Mouse (Mus musculus): ENCODE data around the gene Rpl36-ps4. TPM values are rescaled to one million over a fixed set of nuclear protein-coding genes. Genes with fewer than 3 reads are reported as not detected.
"Not testable (repeated sequence)": the region's sequence is repeated elsewhere in the genome, so short reads cannot be mapped to it uniquely, and the experiment has no call there.

The Rpl36-ps4 gene
- polyA plus RNA-seq, 1 experiment from 2014 or later, result not detected

DNA sequence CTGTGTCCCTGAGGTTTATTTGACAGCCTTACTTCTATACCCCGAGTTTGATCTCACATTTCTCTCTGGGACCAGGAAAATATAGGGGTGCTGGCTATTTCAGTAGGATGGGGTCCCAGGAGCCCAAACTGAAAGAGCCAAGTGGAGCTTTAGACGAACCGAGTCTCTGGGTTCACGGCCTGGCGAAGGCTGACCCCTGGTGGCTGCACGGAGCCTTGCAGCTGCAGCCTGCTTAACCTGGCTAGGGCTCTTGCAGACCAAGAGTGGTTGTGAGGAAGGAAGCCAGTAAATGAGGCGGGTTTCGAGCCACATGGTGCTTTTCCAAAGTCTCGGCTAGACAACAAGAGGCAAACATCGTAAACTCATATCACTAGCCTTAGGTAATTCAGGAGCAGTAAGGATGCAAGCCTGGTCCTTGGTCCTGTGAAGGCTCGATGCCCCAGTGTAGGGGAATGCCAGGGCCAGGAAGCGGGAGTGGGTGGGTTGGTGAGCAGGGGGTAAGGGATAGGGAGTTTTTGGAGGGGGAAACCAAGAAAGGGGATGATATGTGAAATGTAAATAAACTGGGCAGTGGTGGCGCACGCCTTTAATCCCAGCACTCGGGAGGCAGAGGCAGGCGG, 28.3 kb downstream of the Rpl36-ps4 start:
- Histone ChIP-seq H3K4me3 (replicated peaks) (no peak overlapping the region), H3K36me3 (no peaks in the 10 kb centered on the region), H3K27me3 (no peaks in the 10 kb centered on the region), H3K4me1 (replicated peaks) (no peaks in the 10 kb centered on the region), H3K9ac (replicated peaks) (no peak overlapping the region), H3K27ac (no peak overlapping the region), H3K9me3 (no peaks in the 10 kb centered on the region), H3K4me2 (no peak overlapping the region)
- no peak; the same call in 1 of the 2 replicates for ATAC-seq (ENCODE audit: insufficient number of reproducible peaks, insufficient read depth, low FRiP score, low TSS enrichment, low read depth)
- 44% methylated on average over 16 of the region's 16 CpGs for WGBS

DNA sequence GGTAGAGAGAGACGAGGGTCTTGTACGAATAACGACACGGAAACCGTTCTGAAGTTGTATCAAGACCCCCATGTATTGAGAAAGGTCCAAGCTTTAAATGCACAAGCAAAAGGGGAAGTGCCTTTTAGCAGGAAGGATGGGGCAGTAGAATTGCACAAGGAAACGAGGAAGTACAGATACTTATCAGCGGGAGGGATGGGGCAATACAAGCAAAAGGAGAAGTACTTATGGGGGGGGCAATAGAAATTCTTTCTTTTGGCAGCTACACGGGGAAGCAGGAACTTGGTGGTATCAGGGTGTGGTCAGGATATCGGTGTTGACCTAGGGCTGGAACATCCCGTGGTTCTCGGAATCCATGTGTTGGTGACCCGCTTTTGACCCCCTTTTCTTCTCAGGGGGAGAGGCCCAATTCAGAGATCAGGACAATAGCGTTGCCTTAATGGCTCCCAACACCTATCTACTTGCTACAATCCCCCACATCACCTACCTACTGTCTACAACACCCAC, 33.9 kb downstream of the Rpl36-ps4 start:
- H3K36me3 ChIP-seq; H3K27me3 ChIP-seq; H3K27ac ChIP-seq; H3K9me3 ChIP-seq; H3K4me2 ChIP-seq; ATAC-seq (ENCODE audit: insufficient number of reproducible peaks, insufficient read depth, low FRiP score, low TSS enrichment, low read depth); H3K9ac ChIP-seq (replicated peaks); H3K4me3 ChIP-seq (replicated peaks); H3K4me1 ChIP-seq (replicated peaks): not testable (repeated sequence)
- 93% methylated on average over 13 of the region's 13 CpGs for WGBS

DNA sequence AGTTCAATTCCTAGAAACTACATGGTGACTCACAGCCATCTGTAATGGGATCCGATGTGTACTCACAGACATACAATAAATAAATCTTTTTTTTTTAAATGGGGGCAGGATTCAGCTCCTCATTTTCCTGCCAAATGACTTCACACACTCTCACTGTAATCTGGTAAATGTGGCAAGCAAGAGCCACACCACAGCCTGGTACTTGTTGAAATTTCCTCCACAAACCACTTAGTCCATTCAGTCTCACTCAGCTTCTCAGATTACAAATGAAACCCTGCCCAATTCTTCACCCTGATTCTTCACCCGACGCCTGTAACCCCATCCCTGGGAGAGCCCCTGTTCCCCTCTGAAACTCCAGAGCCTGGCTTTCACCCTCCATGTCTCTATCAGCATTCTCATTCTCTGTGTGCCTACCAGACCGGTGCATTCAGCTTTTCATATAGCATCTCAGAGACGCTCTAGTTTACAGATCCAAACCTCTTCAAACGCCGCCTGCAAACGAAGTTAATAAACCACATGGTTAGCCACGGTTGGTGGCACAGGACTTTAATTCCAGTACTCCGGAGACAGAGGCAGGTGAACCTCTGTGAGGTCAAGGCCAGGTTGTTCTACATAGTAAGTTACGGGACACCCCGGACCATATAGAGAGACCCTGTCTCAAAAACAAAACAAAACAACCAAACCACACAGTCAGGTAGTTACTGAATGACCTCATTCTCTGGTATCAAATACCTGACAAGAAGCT, 36.5 kb downstream of the Rpl36-ps4 start:
- no peaks in the 10 kb centered on the region for H3K27me3 ChIP-seq
- H3K9me3 ChIP-seq, result 0 out of 2 replicates have a peak, but pooled peaks cover 3% of the 10 kb centered on the region
- no peak overlapping the region for H3K27ac ChIP-seq
- ATAC-seq (ENCODE audit: insufficient number of reproducible peaks, insufficient read depth, low FRiP score, low TSS enrichment, low read depth), result no peak
- H3K36me3 ChIP-seq, result no peaks in the 10 kb centered on the region
- H3K4me3 ChIP-seq (replicated peaks), result no peak overlapping the region
- 63% methylated on average over 12 of the region's 12 CpGs for WGBS
- no peak overlapping the region for H3K4me2 ChIP-seq
- no peaks in the 10 kb centered on the region for H3K4me1 ChIP-seq (replicated peaks)
- H3K9ac ChIP-seq (replicated peaks), result no peak overlapping the region

- WGBS, result 72% methylated on average over 8 of the region's 8 CpGs
- Histone ChIP-seq H3K27ac (no peak overlapping the region), H3K9ac (replicated peaks) (no peak overlapping the region), H3K36me3 (no peaks in the 10 kb centered on the region), H3K4me2 (no peak overlapping the region), H3K27me3 (no peaks in the 10 kb centered on the region), H3K9me3 (0 out of 2 replicates have a peak, but pooled peaks cover 3% of the 10 kb centered on the region), H3K4me1 (replicated peaks) (no peaks in the 10 kb centered on the region), H3K4me3 (replicated peaks) (no peak overlapping the region)
- ATAC-seq (ENCODE audit: insufficient number of reproducible peaks, insufficient read depth, low FRiP score, low TSS enrichment, low read depth), result no peak
Measured at GRCm38 (mm10) chr17:87958283-87958682, 37.5 kb downstream of the Rpl36-ps4 start.

DNA sequence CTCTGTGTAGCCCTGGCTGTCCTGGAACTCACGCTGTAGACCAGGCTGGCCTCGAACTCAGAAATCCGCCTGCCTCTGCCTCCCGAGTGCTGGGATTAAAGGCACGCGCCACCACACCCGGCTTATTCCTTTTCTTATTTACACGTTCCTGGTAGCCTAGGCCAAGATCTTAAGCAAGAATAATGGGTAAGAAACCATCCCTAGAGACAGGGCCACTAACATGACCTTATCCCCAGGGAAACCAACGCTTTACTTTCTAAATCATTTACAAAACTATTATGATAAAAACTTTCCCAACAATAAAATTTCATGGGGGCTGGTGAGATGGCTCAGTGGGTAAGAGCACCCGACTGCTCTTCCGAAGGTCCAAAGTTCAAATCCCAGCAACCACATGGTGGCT, 38.6 kb downstream of the Rpl36-ps4 start:
- H3K9me3 ChIP-seq; H3K27me3 ChIP-seq; H3K36me3 ChIP-seq; H3K4me2 ChIP-seq; H3K27ac ChIP-seq; ATAC-seq (ENCODE audit: insufficient number of reproducible peaks, insufficient read depth, low FRiP score, low TSS enrichment, low read depth); H3K4me3 ChIP-seq (replicated peaks); H3K9ac ChIP-seq (replicated peaks); H3K4me1 ChIP-seq (replicated peaks): not testable (repeated sequence)
- WGBS, result 93% methylated on average over 11 of the region's 11 CpGs

GRCm38 (mm10) chr17:87959931-87960330, 39.2 kb downstream of the Rpl36-ps4 start:
- not testable (repeated sequence) for H3K36me3 ChIP-seq; H3K4me3 ChIP-seq (replicated peaks); ATAC-seq (ENCODE audit: insufficient number of reproducible peaks, insufficient read depth, low FRiP score, low TSS enrichment, low read depth); H3K9ac ChIP-seq (replicated peaks); H3K27ac ChIP-seq; H3K4me1 ChIP-seq (replicated peaks); H3K27me3 ChIP-seq; H3K9me3 ChIP-seq; H3K4me2 ChIP-seq
- 93% methylated on average over 5 of the region's 5 CpGs for WGBS

DNA sequence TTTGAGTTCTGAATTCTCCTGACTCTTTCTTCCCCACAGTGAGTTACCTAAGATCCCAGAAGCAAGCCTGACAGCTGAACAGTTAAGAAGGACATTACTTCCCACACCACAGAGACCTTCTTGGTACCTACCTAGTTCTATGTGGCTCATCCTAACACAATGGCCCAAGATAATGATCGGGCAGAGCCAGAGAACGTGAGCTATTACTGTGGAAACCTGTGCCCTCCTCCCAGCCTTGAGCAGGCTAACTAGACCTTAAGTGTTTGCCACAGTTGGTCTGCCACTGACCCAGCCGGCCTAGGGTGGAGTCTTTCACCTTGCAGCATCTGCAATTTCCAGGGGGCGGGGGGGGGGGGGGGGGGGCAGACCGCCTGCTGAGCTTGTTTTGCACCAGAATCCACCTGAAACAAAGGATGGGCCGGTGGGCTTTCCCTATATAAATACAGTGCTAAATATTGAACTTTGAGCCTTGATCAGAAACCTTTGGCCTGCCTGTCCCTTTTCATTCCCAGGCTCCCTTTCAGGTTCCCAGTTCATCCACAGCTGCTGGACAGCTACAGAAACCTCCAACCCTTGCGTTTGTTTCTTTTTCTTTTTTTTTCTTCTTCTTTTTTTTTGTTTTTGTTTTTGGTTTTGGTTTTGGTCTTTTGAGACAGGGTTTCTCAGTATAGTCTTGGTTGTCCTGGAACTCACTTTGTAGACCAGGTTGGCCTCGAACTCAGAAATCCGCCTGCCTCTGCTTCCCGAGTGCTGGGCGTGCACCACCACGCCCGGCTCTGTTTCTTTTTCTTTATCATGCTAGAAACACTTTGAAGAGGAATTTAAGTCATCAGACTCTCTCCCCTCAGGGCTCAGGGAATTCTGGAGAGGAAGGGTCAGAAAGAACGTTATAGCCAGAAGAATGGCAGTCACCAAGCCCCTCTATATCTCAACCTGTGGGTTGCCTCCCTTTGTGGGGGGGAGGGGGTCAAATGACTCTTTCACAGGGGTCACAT, 42.6 kb downstream of the Rpl36-ps4 start:
- Histone ChIP-seq H3K27me3 (no peaks in the 10 kb centered on the region), H3K27ac (no peak overlapping the region), H3K4me3 (replicated peaks) (no peak overlapping the region), H3K9ac (replicated peaks) (no peak overlapping the region), H3K4me1 (replicated peaks) (no peaks in the 10 kb centered on the region), H3K36me3 (no peaks in the 10 kb centered on the region), H3K9me3 (0 out of 2 replicates have a peak, but pooled peaks cover 3% of the 10 kb centered on the region), H3K4me2 (no peak overlapping the region)
- WGBS, result 85% methylated on average over 14 of the region's 14 CpGs
- no peak for ATAC-seq (ENCODE audit: insufficient number of reproducible peaks, insufficient read depth, low FRiP score, low TSS enrichment, low read depth)

- H3K4me2 ChIP-seq; H3K36me3 ChIP-seq; H3K4me1 ChIP-seq (replicated peaks); ATAC-seq (ENCODE audit: insufficient number of reproducible peaks, insufficient read depth, low FRiP score, low TSS enrichment, low read depth); H3K27ac ChIP-seq; H3K9ac ChIP-seq (replicated peaks); H3K27me3 ChIP-seq; H3K9me3 ChIP-seq; H3K4me3 ChIP-seq (replicated peaks): not testable (repeated sequence)
- 41% methylated on average over 7 of the region's 8 CpGs for WGBS
Measured at GRCm38 (mm10) chr17:87968483-87968926, 47.7 kb downstream of the Rpl36-ps4 start.

Other genes with a start within 250 kb of the Rpl36-ps4 start
- gene Msh2, start 248.6 kb upstream of the Rpl36-ps4 start, polyA plus RNA-seq (2016; fragmentation: Nextera tagmentation; extraction: Ambion mirVana), result 119 and 131 TPM in 2 replicates
- gene Kcnk12, start 123.0 kb upstream of the Rpl36-ps4 start, polyA plus RNA-seq (2016; fragmentation: Nextera tagmentation; extraction: Ambion mirVana), result 0.14 TPM in 1 of 2 replicates, not detected in the other
- gene Msh6, start 54.1 kb downstream of the Rpl36-ps4 start, polyA plus RNA-seq (2016; fragmentation: Nextera tagmentation; extraction: Ambion mirVana), result 92.9 TPM in 2 replicates
- 23.5 and 29.1 TPM in 2 replicates for gene Fbxo11, start 144.3 kb downstream of the Rpl36-ps4 start, polyA plus RNA-seq (2016; fragmentation: Nextera tagmentation; extraction: Ambion mirVana)

All from limb, embryonic 12.5 days (tissue).